Comparison of ENCODE assay signal across 20 mouse cellular contexts in genomic region chr6:6855746-6856185, GRCm38 (mm10). TPM values are rescaled to one million over a fixed set of nuclear protein-coding genes. Genes with fewer than 3 reads are reported as not detected.
DNase-seq lines count a peak whose midpoint lies in the region; ATAC-seq and TF ChIP-seq lines count a peak whose summit lies in the region.
"Had no signal": no experiment of that assay in that cellular context is flagged by ENCODE, and none has a peak within 500 bp of the region (broad histone marks: within the 10 kb centered on the region; RNA-seq: fewer than 3 reads in every experiment).

No protein-coding gene starts in this region.

- no peak overlapping the region for H3K4me2 ChIP-seq in kidney, embryonic 15.5 days
- peak overlapping the region; percentile 46 for H3K4me2 ChIP-seq in embryonic facial prominence, embryonic 14.5 days (ENCODE audit: low read depth, low read length)
- H3K4me2 ChIP-seq in midbrain, embryonic 16.5 days (ENCODE audit: low read length) = peak overlapping the region; percentile 37; the same call in 1 of the 2 replicates
- H3K4me2 ChIP-seq: heart, embryonic 12.5 days; hindbrain, embryonic 15.5 days; lung, embryonic 14.5 days; neural tube, embryonic 13.5 days had no signal

- H3K9ac ChIP-seq in kidney, embryonic 15.5 days = no peak overlapping the region
- peak overlapping the region; percentile 17; the same call in 1 of the 2 replicates for H3K9ac ChIP-seq in embryonic facial prominence, embryonic 14.5 days (ENCODE audit: low read depth, low read length)
- H3K9ac ChIP-seq in midbrain, embryonic 16.5 days (ENCODE audit: low read depth, low read length) = no peak overlapping the region
- H3K9ac ChIP-seq: heart, embryonic 12.5 days; hindbrain, embryonic 15.5 days; lung, embryonic 14.5 days; neural tube, embryonic 13.5 days had no signal

- ATAC-seq in kidney, embryonic 15.5 days (replicated peaks; ENCODE audit: low FRiP score) = peak; percentile 41; the same call in 1 of the 2 replicates
- no peak; the same call in 1 of the 2 replicates for ATAC-seq in embryonic facial prominence, embryonic 14.5 days (ENCODE audit: low read depth)
- ATAC-seq in midbrain, embryonic 16.5 days = peak; percentile 43; the same call in 1 of the 2 replicates

- no peak for TF ChIP-seq POLR2A in cerebellum, adult 2 months (IDR thresholded peaks at IDR 0.05; ENCODE audit: borderline replicate concordance, insufficient read depth, low read length)

- WGBS in kidney, embryonic 15.5 days = 0% methylated on average over 10 of the region's 10 CpGs
- WGBS in embryonic facial prominence, embryonic 14.5 days = 3% methylated on average over 10 of the region's 10 CpGs
- WGBS in limb, embryonic 10.5 days = under 1% methylated on average over 10 of the region's 10 CpGs
- WGBS in midbrain, embryonic 16.5 days = 2% methylated on average over 10 of the region's 10 CpGs
- WGBS in cerebellum, adult 2 months = 2% methylated on average over 10 of the region's 10 CpGs

- TF ChIP-seq CTCF in cerebellum, adult 2 months (IDR thresholded peaks at IDR 0.05; ENCODE audit: borderline replicate concordance, insufficient read depth, low read depth, low read length) = no peak

- peaks cover 16% of the 10 kb centered on the region for H3K4me1 ChIP-seq in kidney, embryonic 15.5 days
- H3K4me1 ChIP-seq in embryonic facial prominence, embryonic 14.5 days (ENCODE audit: control insufficient read depth, insufficient read depth, low read length) = no peaks in the 10 kb centered on the region
- peaks cover 33% of the 10 kb centered on the region for H3K4me1 ChIP-seq in limb, embryonic 10.5 days
- no peaks in the 10 kb centered on the region for H3K4me1 ChIP-seq in midbrain, embryonic 16.5 days (ENCODE audit: control insufficient read depth, insufficient read depth, low read length)
- no peaks in the 10 kb centered on the region; the same call in 1 of the 2 replicates for H3K4me1 ChIP-seq in cerebellum, adult 2 months (ENCODE audit: control insufficient read depth, insufficient read depth, low read length)
- H3K4me1 ChIP-seq: hindbrain, embryonic 15.5 days had no signal

- DNase-seq in kidney, adult 11 months = no peak
- DNase-seq in embryonic facial prominence, embryonic 14.5 days (ENCODE audit: low spot score) = no peak
- no peak for DNase-seq in limb, embryonic 10.5 days (ENCODE audit: low spot score)
- no peak for DNase-seq in cerebellum, adult 2 months
- DNase-seq in layer of hippocampus, postnatal 25 days (ENCODE audit: extremely low spot score in 1 of 2, low spot score in 1 of 2) = no peak
- DNase-seq in heart, adult 8-10 months (ENCODE audit: low spot score) = no peak
- DNase-seq: cerebellum, postnatal 25 days; gastrocnemius, postnatal 10 days; layer of hippocampus, adult 9-11 months; left cerebral cortex, postnatal 4 days; lung, embryonic 14.5 days; right cerebral cortex, postnatal 25 days; thymus, postnatal 25 days had no signal

- H3K36me3 ChIP-seq in kidney, embryonic 15.5 days = no peaks in the 10 kb centered on the region
- H3K36me3 ChIP-seq in embryonic facial prominence, embryonic 14.5 days (ENCODE audit: control insufficient read depth, insufficient read depth, low read length) = no peaks in the 10 kb centered on the region
- no peaks in the 10 kb centered on the region for H3K36me3 ChIP-seq in limb, embryonic 10.5 days
- no peaks in the 10 kb centered on the region for H3K36me3 ChIP-seq in midbrain, embryonic 16.5 days (ENCODE audit: control insufficient read depth, insufficient read depth, low read length)
- H3K36me3 ChIP-seq: heart, embryonic 12.5 days; hindbrain, embryonic 15.5 days; neural tube, embryonic 13.5 days had no signal

- H3K27ac ChIP-seq in kidney, embryonic 15.5 days = no peak overlapping the region
- H3K27ac ChIP-seq in embryonic facial prominence, embryonic 14.5 days (replicated peaks; ENCODE audit: low read depth, low read length) = 0 out of 2 replicates have a peak overlapping the region, but pooled peaks have one; percentile 1
- H3K27ac ChIP-seq in limb, embryonic 10.5 days = no peak overlapping the region
- H3K27ac ChIP-seq in midbrain, embryonic 16.5 days (ENCODE audit: low read length) = no peak overlapping the region
- H3K27ac ChIP-seq in cerebellum, adult 2 months (ENCODE audit: insufficient read depth, low read length) = no peak overlapping the region
- H3K27ac ChIP-seq: hindbrain, embryonic 15.5 days; neural tube, embryonic 13.5 days had no signal

- H3K4me3 ChIP-seq in kidney, embryonic 15.5 days (replicated peaks) = no peak overlapping the region
- H3K4me3 ChIP-seq in embryonic facial prominence, embryonic 14.5 days (ENCODE audit: low read depth, low read length) = peak overlapping the region; percentile 15
- 0 out of 2 replicates have a peak overlapping the region, but pooled peaks have one; percentile 31 for H3K4me3 ChIP-seq in limb, embryonic 10.5 days
- no peak overlapping the region for H3K4me3 ChIP-seq in midbrain, embryonic 16.5 days (ENCODE audit: low read depth, low read length)
- no peak overlapping the region for H3K4me3 ChIP-seq in cerebellum, adult 2 months (replicated peaks; ENCODE audit: insufficient read depth, low read depth, low read length)
- H3K4me3 ChIP-seq: heart, embryonic 12.5 days; hindbrain, embryonic 15.5 days; neural tube, embryonic 13.5 days had no signal

- no peaks in the 10 kb centered on the region for H3K9me3 ChIP-seq in kidney, embryonic 15.5 days (replicated peaks)
- H3K9me3 ChIP-seq in embryonic facial prominence, embryonic 14.5 days (ENCODE audit: control insufficient read depth, low read length) = no peaks in the 10 kb centered on the region
- H3K9me3 ChIP-seq in limb, embryonic 10.5 days (replicated peaks) = no peaks in the 10 kb centered on the region
- no peaks in the 10 kb centered on the region for H3K9me3 ChIP-seq in midbrain, embryonic 16.5 days (replicated peaks; ENCODE audit: control insufficient read depth, low read length, poor library complexity, severe bottlenecking)
- H3K9me3 ChIP-seq: heart, embryonic 12.5 days; hindbrain, embryonic 15.5 days; neural tube, embryonic 13.5 days had no signal

- peaks cover 98% of the 10 kb centered on the region for H3K27me3 ChIP-seq in kidney, embryonic 15.5 days
- peaks cover 97% of the 10 kb centered on the region for H3K27me3 ChIP-seq in embryonic facial prominence, embryonic 14.5 days (replicated peaks; ENCODE audit: control insufficient read depth, insufficient read depth, low read length)
- peaks cover 100% of the 10 kb centered on the region for H3K27me3 ChIP-seq in limb, embryonic 10.5 days (ENCODE audit: low read depth, poor library complexity, severe bottlenecking)
- peaks cover 68% of the 10 kb centered on the region for H3K27me3 ChIP-seq in midbrain, embryonic 16.5 days (ENCODE audit: control insufficient read depth, insufficient read depth, low read depth, low read length)
- peaks cover 13% of the 10 kb centered on the region for H3K27me3 ChIP-seq in cerebellum, adult 2 months (ENCODE audit: control insufficient read depth, insufficient read depth, low read length)

RNA-seq across cellular contexts. Expression of gene Dlx6, which starts 7.4 kb away (rescaled TPM):
- polyA plus RNA-seq in kidney, embryonic 15.5 days (2015; fragmentation: Nextera tagmentation; extraction: Ambion mirVana) = 0.24 TPM in 1 of 2 replicates, not detected in the other
- polyA plus RNA-seq in embryonic facial prominence, embryonic 14.5 days (2014; fragmentation: Nextera tagmentation; extraction: Ambion mirVana) = 2.8 and 3.7 TPM in 2 replicates
- 0.41 and 0.60 TPM in 2 replicates for polyA plus RNA-seq in limb, embryonic 10.5 days (2016; fragmentation: Nextera tagmentation; extraction: Ambion mirVana)
- polyA plus RNA-seq in midbrain, embryonic 16.5 days (2015; fragmentation: Nextera tagmentation; extraction: Ambion mirVana) = 1.3 and 3.0 TPM in 2 replicates
- polyA plus RNA-seq in cerebellum, adult 2 months (2012; rRNA removed) = not detected in 2 replicates
- 1 to 10 TPM; 6.2 to 8.1 TPM for total RNA-seq in layer of hippocampus, postnatal 25 days (2021)
- not detected for total RNA-seq in heart, adult 8-10 months (2022)
- total RNA-seq: megakaryocyte-erythroid progenitor cell, adult 5-6 weeks had no signal
- polyA plus RNA-seq: heart, embryonic 12.5 days; kidney, embryonic 16.5 days; lung, embryonic 14.5 days; neural tube, embryonic 13.5 days had no signal

RNA-seq across cellular contexts. Expression of gene Dlx5, which starts 26.1 kb away (rescaled TPM):
- 0.35 and 3.4 TPM in 2 replicates for polyA plus RNA-seq in kidney, embryonic 15.5 days (2015; fragmentation: Nextera tagmentation; extraction: Ambion mirVana)
- polyA plus RNA-seq in embryonic facial prominence, embryonic 14.5 days (2014; fragmentation: Nextera tagmentation; extraction: Ambion mirVana) = 38.0 and 40.2 TPM in 2 replicates
- polyA plus RNA-seq in limb, embryonic 10.5 days (2016; fragmentation: Nextera tagmentation; extraction: Ambion mirVana) = 9.3 and 10.8 TPM in 2 replicates
- polyA plus RNA-seq in midbrain, embryonic 16.5 days (2015; fragmentation: Nextera tagmentation; extraction: Ambion mirVana) = 9.7 and 20.7 TPM in 2 replicates
- not detected in 2 replicates for polyA plus RNA-seq in cerebellum, adult 2 months (2012; rRNA removed)
- 1 to 10 TPM; 4.2 to 6.1 TPM for total RNA-seq in layer of hippocampus, postnatal 25 days (2021)
- total RNA-seq in heart, adult 8-10 months (2022) = under 1 TPM; 0.22 to 0.84 (median 0.31) TPM
- total RNA-seq: megakaryocyte-erythroid progenitor cell, adult 5-6 weeks had no signal

Comparison
In these comparisons a context has a peak if more than half of its experiments do, and no peak if none do; other contexts are left out.
1. H3K4me3 ChIP-seq: peak in embryonic facial prominence, embryonic 14.5 days (single experiment) and limb, embryonic 10.5 days (single experiment); none in kidney, embryonic 15.5 days (single experiment), midbrain, embryonic 16.5 days (single experiment) and cerebellum, adult 2 months (single experiment).